ENCODE assay signal across 8 mouse cellular contexts in genomic region chr3:68494296-68495095, GRCm38 (mm10).
DNase-seq lines count a peak whose midpoint lies in the region; ATAC-seq and TF ChIP-seq lines count a peak whose summit lies in the region.

No protein-coding gene starts in this region.

- TF ChIP-seq EP300 in ES-Bruce4 (IDR thresholded peaks at IDR 0.05; ENCODE audit: insufficient read depth, low read depth, low read length): no peak

- WGBS in intestine, postnatal 0 days: under 1% methylated on average over 66 of the region's 68 CpGs
- under 1% methylated on average over 68 of the region's 68 CpGs for WGBS in stomach, embryonic 16.5 days

- H3K4me1 ChIP-seq in ES-Bruce4 (ENCODE audit: control insufficient read depth, insufficient read depth, low read length): no peaks in the 10 kb centered on the region
- 0 out of 2 replicates have a peak, but pooled peaks cover 8% of the 10 kb centered on the region for H3K4me1 ChIP-seq in intestine, postnatal 0 days (replicated peaks; ENCODE audit: control insufficient read depth, insufficient read depth, low read length)
- H3K4me1 ChIP-seq in stomach, embryonic 16.5 days (ENCODE audit: control insufficient read depth, insufficient read depth, low read length): peaks cover 11% of the 10 kb centered on the region; the same call in 1 of the 2 replicates

- DNase-seq in heart, adult 11 months: peak; percentile 95
- no peak for DNase-seq in heart, postnatal 4 days
- DNase-seq in cerebellum, postnatal 36 days: peak; percentile 22 to 27
- DNase-seq in gastrocnemius, postnatal 25 days: peak; percentile 20
- DNase-seq in lung, postnatal 14 days: peak; percentile 39

- H3K9me3 ChIP-seq in ES-Bruce4 (replicated peaks; ENCODE audit: control insufficient read depth, insufficient read depth, low read length, poor library complexity, severe bottlenecking): no peaks in the 10 kb centered on the region
- H3K9me3 ChIP-seq in intestine, postnatal 0 days (ENCODE audit: control insufficient read depth): no peaks in the 10 kb centered on the region
- no peaks in the 10 kb centered on the region for H3K9me3 ChIP-seq in stomach, embryonic 16.5 days (replicated peaks; ENCODE audit: control insufficient read depth, low read length)

- peak; percentile 5 for ATAC-seq in intestine, postnatal 0 days
- peak; percentile 9 for ATAC-seq in stomach, embryonic 16.5 days (ENCODE audit: insufficient read depth, low FRiP score)

- no peaks in the 10 kb centered on the region for H3K27me3 ChIP-seq in ES-Bruce4 (ENCODE audit: control insufficient read depth, insufficient read depth, low read length, poor library complexity, severe bottlenecking)
- H3K27me3 ChIP-seq in intestine, postnatal 0 days (replicated peaks; ENCODE audit: control insufficient read depth, insufficient read depth, low read length): peaks cover 6% of the 10 kb centered on the region; the same call in 1 of the 2 replicates
- no peaks in the 10 kb centered on the region for H3K27me3 ChIP-seq in stomach, embryonic 16.5 days (ENCODE audit: control insufficient read depth, insufficient read depth, low read length)

- 0 out of 2 replicates have a peak, but pooled peaks cover 3% of the 10 kb centered on the region for H3K36me3 ChIP-seq in ES-Bruce4 (ENCODE audit: control insufficient read depth, insufficient read depth, low read length, poor library complexity, severe bottlenecking)
- H3K36me3 ChIP-seq in intestine, postnatal 0 days (ENCODE audit: control insufficient read depth, insufficient read depth): no peaks in the 10 kb centered on the region
- H3K36me3 ChIP-seq in stomach, embryonic 16.5 days (ENCODE audit: control insufficient read depth, insufficient read depth, low read length): no peaks in the 10 kb centered on the region

- no peak for TF ChIP-seq CTCF in ES-Bruce4 (IDR thresholded peaks at IDR 0.05; ENCODE audit: low read depth, low read length)
- TF ChIP-seq CTCF in intestine, postnatal 0 days (IDR thresholded peaks at IDR 0.05; ENCODE audit: low read depth): no peak

- H3K27ac ChIP-seq in ES-Bruce4 (ENCODE audit: insufficient read depth, low read length): peak overlapping the region; percentile 80
- peak overlapping the region; percentile 93 for H3K27ac ChIP-seq in intestine, postnatal 0 days (ENCODE audit: low read depth, low read length)
- H3K27ac ChIP-seq in stomach, embryonic 16.5 days (ENCODE audit: low read length): peak overlapping the region; percentile 95

- peak overlapping the region; percentile 98 for H3K4me2 ChIP-seq in intestine, postnatal 0 days (replicated peaks; ENCODE audit: low read depth)
- H3K4me2 ChIP-seq in stomach, embryonic 16.5 days (ENCODE audit: low read depth, low read length): peak overlapping the region; percentile 93

- peak overlapping the region; percentile 93 for H3K9ac ChIP-seq in ES-Bruce4 (ENCODE audit: low read depth, poor library complexity, severe bottlenecking)
- peak overlapping the region; percentile 85 for H3K9ac ChIP-seq in intestine, postnatal 0 days (ENCODE audit: low read depth, low read length)
- peak overlapping the region; percentile 88 for H3K9ac ChIP-seq in stomach, embryonic 16.5 days (ENCODE audit: low read length)

- no peak for TF ChIP-seq POLR2A in ES-Bruce4 (IDR thresholded peaks at IDR 0.05; ENCODE audit: insufficient read depth, low read length)

- peak overlapping the region; percentile 87 for H3K4me3 ChIP-seq in ES-Bruce4 (ENCODE audit: low read depth, low read length)
- H3K4me3 ChIP-seq in intestine, postnatal 0 days (ENCODE audit: low read depth, low read length): peak overlapping the region; percentile 72
- peak overlapping the region; percentile 79 for H3K4me3 ChIP-seq in stomach, embryonic 16.5 days (replicated peaks; ENCODE audit: low read length)
